Mouse (Mus musculus): Measurements from ENCODE around the gene Astl. TPM values are rescaled to one million over a fixed set of nuclear protein-coding genes. Genes with fewer than 3 reads are reported as not detected.
"Not testable (repeated sequence)": the region's sequence is repeated elsewhere in the genome, so short reads cannot be mapped to it uniquely, and the experiment has no call there.

The Astl gene
- total RNA-seq (2022): not detected

GRCm38 (mm10) chr2:127338416-127338815 lies at the start of gene Astl:
Gene Astl, plus strand, starts transcription at chr2:127338639.
- DNase-seq (ENCODE audit: low spot score in 2 of 2): no peak

GRCm38 (mm10) chr2:127292250-127292649 lies 46.2 kb upstream of the Astl start:
- DNase-seq (ENCODE audit: low spot score in 2 of 2): no peak

GRCm38 (mm10) chr2:127297001-127297805 lies 41.2 kb upstream of the Astl start:
- DNase-seq (ENCODE audit: low spot score in 2 of 2): no peak

GRCm38 (mm10) chr2:127298056-127298455 lies 40.4 kb upstream of the Astl start:
- DNase-seq (ENCODE audit: low spot score in 2 of 2): no peak

GRCm38 (mm10) chr2:127300701-127301100 lies 37.7 kb upstream of the Astl start:
- no peak for DNase-seq (ENCODE audit: low spot score in 2 of 2)

- no peak for DNase-seq (ENCODE audit: low spot score in 2 of 2)
These were observed 36.6 kb upstream of the Astl start for GRCm38 (mm10) chr2:127301883-127302282.

GRCm38 (mm10) chr2:127304192-127304591 lies 34.2 kb upstream of the Astl start:
- DNase-seq (ENCODE audit: low spot score in 2 of 2): not testable (repeated sequence)

- no peak for DNase-seq (ENCODE audit: low spot score in 2 of 2)
These were observed 33.7 kb upstream of the Astl start for GRCm38 (mm10) chr2:127304609-127305210.

GRCm38 (mm10) chr2:127306123-127306522 lies 32.3 kb upstream of the Astl start:
- no peak for DNase-seq (ENCODE audit: low spot score in 2 of 2)

- DNase-seq (ENCODE audit: low spot score in 2 of 2): no peak
These were observed 31.3 kb upstream of the Astl start for GRCm38 (mm10) chr2:127307179-127307578.

- DNase-seq (ENCODE audit: low spot score in 2 of 2): no peak
These were observed 29.8 kb upstream of the Astl start for GRCm38 (mm10) chr2:127308660-127309059.

- no peak for DNase-seq (ENCODE audit: low spot score in 2 of 2)
These were observed 28.2 kb upstream of the Astl start for GRCm38 (mm10) chr2:127310246-127310645.

GRCm38 (mm10) chr2:127310685-127311084 lies 27.8 kb upstream of the Astl start:
- no peak for DNase-seq (ENCODE audit: low spot score in 2 of 2)

- DNase-seq (ENCODE audit: low spot score in 2 of 2): no peak
These were observed 27.2 kb upstream of the Astl start for GRCm38 (mm10) chr2:127311193-127311592.

GRCm38 (mm10) chr2:127312801-127313200 lies 25.6 kb upstream of the Astl start:
- DNase-seq (ENCODE audit: low spot score in 2 of 2): no peak

- no peak for DNase-seq (ENCODE audit: low spot score in 2 of 2)
These were observed 24.6 kb upstream of the Astl start for GRCm38 (mm10) chr2:127313878-127314277.

GRCm38 (mm10) chr2:127314467-127315154 lies 23.8 kb upstream of the Astl start:
- no peak for DNase-seq (ENCODE audit: low spot score in 2 of 2)

GRCm38 (mm10) chr2:127315155-127315470 lies 23.3 kb upstream of the Astl start:
- DNase-seq (ENCODE audit: low spot score in 2 of 2): no peak

GRCm38 (mm10) chr2:127316431-127316830 lies 22.0 kb upstream of the Astl start:
- no peak for DNase-seq (ENCODE audit: low spot score in 2 of 2)

- no peak for DNase-seq (ENCODE audit: low spot score in 2 of 2)
These were observed 20.3 kb upstream of the Astl start for GRCm38 (mm10) chr2:127318136-127318535.

GRCm38 (mm10) chr2:127319071-127319470 lies 19.4 kb upstream of the Astl start:
- DNase-seq (ENCODE audit: low spot score in 2 of 2): no peak

GRCm38 (mm10) chr2:127322671-127323285 lies 15.7 kb upstream of the Astl start:
- no peak for DNase-seq (ENCODE audit: low spot score in 2 of 2)

All from left cerebral cortex, adult 8-10 months (tissue).